Mouse (Mus musculus): Measurements from ENCODE around the gene 7420426K07Rik. TPM values are rescaled to one million over a fixed set of nuclear protein-coding genes. Genes with fewer than 3 reads are reported as not detected.
A peak's percentile ranks its signal among the peaks of the same experiment; 100 is the strongest.

7420426K07Rik gene
- polyA plus RNA-seq, 1 experiment from 2014 or later: not detected

DNA sequence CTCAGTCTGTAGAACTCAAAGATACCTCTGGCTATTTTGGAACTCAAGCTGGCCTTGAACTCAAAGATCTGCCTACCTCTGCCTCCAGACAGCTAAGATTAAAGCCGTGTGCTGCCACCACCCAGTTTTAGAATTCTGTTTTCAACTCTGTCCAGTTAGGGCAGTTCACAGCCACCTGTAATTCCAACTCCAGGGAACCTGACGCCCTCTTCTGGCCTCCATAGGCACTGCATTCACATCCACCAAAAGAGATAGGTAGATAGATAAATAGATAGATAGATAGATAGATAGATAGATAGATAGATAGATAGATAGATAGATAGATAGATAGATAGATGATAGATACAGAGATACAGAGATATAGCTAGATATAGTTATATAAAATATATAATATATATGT, 36.4 kb downstream of the 7420426K07Rik start:
- H3K27ac ChIP-seq (replicated peaks): no peak overlapping the region
- 16% methylated on average over 2 of the region's 2 CpGs for WGBS
- no peak for ATAC-seq (ENCODE audit: extremely low read depth, insufficient number of reproducible peaks, low FRiP score, low TSS enrichment)
- no peaks in the 10 kb centered on the region for H3K9me3 ChIP-seq
- H3K4me3 ChIP-seq: no peak overlapping the region
- peaks cover 26% of the 10 kb centered on the region for H3K27me3 ChIP-seq (replicated peaks)
- H3K36me3 ChIP-seq: no peaks in the 10 kb centered on the region
- H3K9ac ChIP-seq: no peak overlapping the region
- H3K4me1 ChIP-seq: no peaks in the 10 kb centered on the region
- H3K4me2 ChIP-seq: no peak overlapping the region

DNA sequence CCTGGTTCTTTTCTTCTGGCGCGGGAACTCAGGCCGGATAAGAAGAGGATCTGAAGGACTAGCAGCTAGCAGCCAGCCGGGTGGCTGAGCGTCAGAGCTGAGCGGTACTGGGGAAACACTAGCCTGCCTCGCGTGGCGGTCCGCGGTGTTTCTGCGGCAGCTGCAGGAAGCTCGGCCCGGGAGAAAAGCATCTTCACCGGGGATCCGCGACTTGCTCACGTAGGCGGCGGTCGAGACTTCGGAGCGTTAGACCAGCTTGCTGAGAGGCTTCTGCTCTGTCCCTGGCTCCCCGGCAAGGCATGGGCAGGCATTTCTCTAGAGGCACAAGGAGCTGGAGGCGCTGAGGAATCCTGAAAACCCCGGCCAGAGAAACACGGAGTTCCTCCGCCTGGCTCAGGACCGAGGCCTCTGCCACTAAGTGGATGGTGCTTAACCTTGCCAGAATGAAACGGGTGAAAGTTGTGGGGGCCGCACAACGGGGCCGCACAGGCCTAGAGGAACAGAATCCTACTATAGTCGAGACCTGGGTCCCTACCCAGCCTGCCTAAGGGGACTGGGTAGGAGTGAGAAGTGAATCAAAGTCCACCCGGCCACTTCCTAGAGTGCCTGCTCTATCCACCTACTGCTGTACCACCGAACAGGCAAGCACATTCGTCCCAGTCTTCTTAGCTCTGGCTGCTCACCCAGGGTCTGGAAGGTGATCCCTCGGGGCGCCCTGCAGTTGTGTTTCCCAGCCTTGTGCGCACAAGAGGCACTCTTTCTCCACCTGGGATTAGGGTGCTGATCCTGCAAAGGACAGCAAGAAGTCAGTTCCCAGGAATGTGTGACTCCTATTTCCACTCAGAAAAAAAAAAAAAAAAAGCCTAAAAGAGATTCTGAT, 49.5 kb downstream of the 7420426K07Rik start:
- Histone ChIP-seq H3K36me3 (no peaks in the 10 kb centered on the region), H3K27me3 (replicated peaks) (peaks cover 89% of the 10 kb centered on the region), H3K27ac (replicated peaks) (no peak overlapping the region), H3K9me3 (no peaks in the 10 kb centered on the region), H3K9ac (no peak overlapping the region), H3K4me1 (peaks cover 34% of the 10 kb centered on the region), H3K4me2 (peak overlapping the region; percentile 61), H3K4me3 (peak overlapping the region; percentile 35)
- WGBS: under 1% methylated on average over 40 of the region's 40 CpGs
- no peak for ATAC-seq (ENCODE audit: extremely low read depth, insufficient number of reproducible peaks, low FRiP score, low TSS enrichment)

DNA sequence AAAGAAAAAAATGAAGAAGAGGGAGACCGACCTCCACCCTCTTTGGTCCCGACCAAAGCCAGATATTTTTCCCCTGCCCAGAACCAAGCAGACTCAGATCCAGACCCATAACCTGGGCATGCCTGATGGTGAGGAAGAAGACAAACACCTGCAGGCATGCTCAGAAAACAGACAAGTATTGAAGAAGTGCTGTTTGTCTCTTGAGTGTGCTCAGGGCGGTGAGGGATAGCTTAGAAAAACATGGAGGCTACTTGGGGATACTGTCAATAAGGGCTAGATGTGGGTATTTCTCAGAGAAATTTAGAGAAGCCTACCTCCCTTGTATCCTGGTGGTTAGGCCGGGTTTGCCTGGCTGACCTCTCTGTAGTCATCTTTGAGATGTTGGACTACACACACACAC, 50.4 kb downstream of the 7420426K07Rik start:
- WGBS: 7% methylated on average over 4 of the region's 4 CpGs
- Histone ChIP-seq H3K36me3 (no peaks in the 10 kb centered on the region), H3K4me2 (no peak overlapping the region), H3K9me3 (no peaks in the 10 kb centered on the region), H3K27me3 (replicated peaks) (peaks cover 95% of the 10 kb centered on the region), H3K27ac (replicated peaks) (no peak overlapping the region), H3K9ac (no peak overlapping the region), H3K4me1 (peaks cover 34% of the 10 kb centered on the region), H3K4me3 (no peak overlapping the region)
- ATAC-seq (ENCODE audit: extremely low read depth, insufficient number of reproducible peaks, low FRiP score, low TSS enrichment): no peak

DNA sequence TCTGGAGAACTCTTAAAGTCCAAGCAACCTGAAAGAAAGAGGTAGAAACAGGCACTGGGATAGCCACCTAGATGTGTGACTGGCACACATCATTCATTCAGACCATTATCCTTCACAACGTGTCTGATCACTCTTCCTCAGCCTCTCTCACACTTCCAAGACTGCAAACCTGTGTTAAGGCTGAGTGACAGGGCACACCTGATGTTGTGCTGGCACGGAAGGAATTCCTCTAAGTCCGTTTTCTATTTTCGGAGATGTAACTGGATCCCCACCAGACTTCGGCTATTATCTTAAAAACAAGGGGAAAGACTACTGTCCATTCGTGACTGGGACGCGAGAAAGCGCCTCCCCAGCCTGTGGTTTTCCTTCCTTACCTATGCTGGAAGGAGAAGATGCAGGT, 50.9 kb downstream of the 7420426K07Rik start:
- no peak overlapping the region for H3K4me3 ChIP-seq
- peaks cover 98% of the 10 kb centered on the region for H3K27me3 ChIP-seq (replicated peaks)
- H3K27ac ChIP-seq (replicated peaks): no peak overlapping the region
- no peak overlapping the region for H3K9ac ChIP-seq
- H3K4me1 ChIP-seq: peaks cover 34% of the 10 kb centered on the region
- no peaks in the 10 kb centered on the region for H3K9me3 ChIP-seq
- ATAC-seq (ENCODE audit: extremely low read depth, insufficient number of reproducible peaks, low FRiP score, low TSS enrichment): no peak
- WGBS: 1% methylated on average over 9 of the region's 9 CpGs
- no peaks in the 10 kb centered on the region for H3K36me3 ChIP-seq
- no peak overlapping the region for H3K4me2 ChIP-seq

Other genes with a start within 250 kb of the 7420426K07Rik start
- not detected in 2 replicates for gene Prr23a1, start 60.6 kb upstream of the 7420426K07Rik start, polyA plus RNA-seq (2015; fragmentation: Nextera tagmentation; extraction: Ambion mirVana)
- not detected in 2 replicates for gene Prr23a2, start 46.6 kb upstream of the 7420426K07Rik start, polyA plus RNA-seq (2015; fragmentation: Nextera tagmentation; extraction: Ambion mirVana)
- not detected in 2 replicates for gene Prr23a3, start 38.4 kb upstream of the 7420426K07Rik start, polyA plus RNA-seq (2015; fragmentation: Nextera tagmentation; extraction: Ambion mirVana)
- gene Foxl2, start 52.2 kb downstream of the 7420426K07Rik start, polyA plus RNA-seq (2015; fragmentation: Nextera tagmentation; extraction: Ambion mirVana): not detected in 2 replicates
- 26.6 and 33.5 TPM in 2 replicates for gene Faim, start 83.3 kb downstream of the 7420426K07Rik start, polyA plus RNA-seq (2015; fragmentation: Nextera tagmentation; extraction: Ambion mirVana)
- gene Gm1123, start 132.6 kb downstream of the 7420426K07Rik start, polyA plus RNA-seq (2015; fragmentation: Nextera tagmentation; extraction: Ambion mirVana): not detected in 2 replicates
- 1.3 and 1.8 TPM in 2 replicates for gene Pik3cb, start 237.5 kb downstream of the 7420426K07Rik start, polyA plus RNA-seq (2015; fragmentation: Nextera tagmentation; extraction: Ambion mirVana)